Mouse (Mus musculus): ENCODE results near the gene Selenov. TPM values are rescaled to one million over a fixed set of nuclear protein-coding genes. Genes with fewer than 3 reads are reported as not detected.

Gene Selenov
- polyA plus RNA-seq, 1 experiment, result not detected

DNA sequence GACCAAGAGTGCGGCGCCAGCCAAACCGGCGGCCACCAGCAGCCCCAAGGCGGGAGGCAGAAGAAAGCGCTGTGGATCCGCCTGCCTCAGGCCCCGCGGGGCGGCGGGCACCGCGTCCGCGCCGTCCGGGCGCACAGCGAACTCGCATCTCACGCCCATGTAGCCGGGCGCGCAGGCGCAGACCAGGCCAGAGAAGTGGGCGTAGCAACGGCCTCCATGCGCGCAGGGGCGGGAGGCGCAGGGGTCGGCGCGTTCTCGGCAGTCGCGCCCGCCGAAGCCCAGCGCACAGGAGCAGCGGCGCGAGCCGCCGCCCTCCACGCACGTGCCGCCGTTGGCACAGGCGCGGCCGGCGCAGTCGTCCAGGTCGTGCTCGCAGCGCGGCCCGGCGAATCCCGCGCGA, 3.5 kb upstream of the Selenov start:
- Histone ChIP-seq H3K4me3 (no peak overlapping the region), H3K36me3 (ENCODE audit: control insufficient read depth, insufficient read depth) (no peaks in the 10 kb centered on the region), H3K79me2 (ENCODE audit: control insufficient read depth, insufficient read depth) (no peaks in the 10 kb centered on the region), H3K4me2 (ENCODE audit: low read depth) (peak overlapping the region; percentile 2), H3K27me3 (ENCODE audit: control insufficient read depth, insufficient read depth, insufficient read length) (peaks cover 83% of the 10 kb centered on the region), H3ac (ENCODE audit: control insufficient read depth, insufficient read length) (no peak overlapping the region)
- TF ChIP-seq POLR2AphosphoS2 (IDR thresholded peaks at IDR 0.05; ENCODE audit: insufficient read length, low read depth) (no peak), E2F4 (IDR thresholded peaks at IDR 0.05; ENCODE audit: insufficient read depth) (no peak)

DNA sequence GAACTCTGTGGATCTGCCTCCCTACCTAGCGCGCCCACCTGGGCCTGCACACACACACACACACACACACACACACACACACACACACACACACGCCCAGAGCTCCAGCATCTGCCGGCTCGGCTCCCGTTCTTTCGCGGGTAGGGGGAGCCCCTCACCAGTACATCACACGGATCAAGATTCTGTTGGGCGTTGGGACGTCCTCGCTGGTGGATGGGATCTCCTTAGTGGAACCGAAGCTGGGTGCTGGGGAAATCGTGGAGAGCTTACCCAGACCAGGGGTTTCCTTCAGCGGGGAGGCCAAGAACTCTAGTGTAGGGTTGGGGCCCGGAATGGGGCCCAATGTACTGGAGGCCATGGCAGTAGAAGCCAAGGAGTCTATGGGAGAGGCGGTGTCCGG, 821 bp downstream of the Selenov start:
- peaks cover 76% of the 10 kb centered on the region for H3K27me3 ChIP-seq (ENCODE audit: control insufficient read depth, insufficient read depth, insufficient read length)
- no peak overlapping the region for H3K4me2 ChIP-seq (ENCODE audit: low read depth)
- TF ChIP-seq E2F4 (IDR thresholded peaks at IDR 0.05; ENCODE audit: insufficient read depth), result no peak
- no peak for TF ChIP-seq REST (IDR thresholded peaks at IDR 0.05; ENCODE audit: insufficient read depth, insufficient read length)
- TF ChIP-seq TCF3 (IDR thresholded peaks at IDR 0.05; ENCODE audit: insufficient read length, low read depth), result no peak
- no peak for TF ChIP-seq MYOG (IDR thresholded peaks at IDR 0.05; ENCODE audit: control insufficient read depth in 1 of 3, insufficient read depth in 1 of 3, insufficient read length in 2 of 3, low read depth in 2 of 3)
- H3K4me3 ChIP-seq, result no peak overlapping the region
- no peak overlapping the region for H3ac ChIP-seq (ENCODE audit: control insufficient read depth, insufficient read length)
- H3K79me2 ChIP-seq (ENCODE audit: control insufficient read depth, insufficient read depth), result no peaks in the 10 kb centered on the region
- no peaks in the 10 kb centered on the region for H3K36me3 ChIP-seq (ENCODE audit: control insufficient read depth, insufficient read depth)

DNA sequence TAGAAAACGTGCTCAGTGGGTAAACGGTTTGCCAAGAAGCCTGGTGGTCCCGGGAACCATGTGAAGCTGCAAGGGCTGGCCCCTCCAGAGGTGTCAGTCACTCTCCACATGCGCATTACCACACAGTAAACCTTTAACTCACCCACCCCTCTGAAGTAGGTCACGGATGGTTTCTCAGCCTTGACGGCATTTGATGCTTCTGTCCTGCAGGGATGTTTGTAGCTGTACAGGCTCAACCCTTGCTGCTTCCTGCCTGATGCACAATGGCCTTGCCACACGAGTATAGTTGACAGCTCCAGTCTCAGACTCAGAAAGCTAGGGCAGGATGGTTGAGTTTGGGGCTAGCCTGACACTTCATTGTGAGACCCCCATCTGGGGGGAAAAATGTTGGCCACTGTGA, 10.4 kb downstream of the Selenov start:
- H3ac ChIP-seq (ENCODE audit: control insufficient read depth, insufficient read length), result no peak overlapping the region

DNA sequence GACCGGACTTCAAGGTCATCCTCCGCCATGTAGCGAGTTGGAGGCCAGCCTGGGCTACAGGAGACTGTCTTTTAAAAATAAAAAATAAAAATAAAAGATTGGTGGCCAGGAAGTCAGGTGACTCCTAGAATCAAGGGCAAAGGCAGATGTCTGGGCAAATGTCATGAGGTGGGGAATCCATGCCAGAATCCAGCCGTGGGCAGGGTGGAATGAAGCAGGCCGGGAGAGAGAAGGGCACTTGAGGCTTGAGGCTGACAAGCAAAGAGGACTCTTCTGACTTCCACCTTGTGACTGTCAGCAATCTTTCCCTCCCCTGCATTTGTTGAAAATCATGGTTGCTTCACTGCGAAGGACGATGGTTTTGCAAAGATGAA, 12.7 kb downstream of the Selenov start:
- H3K4me3 ChIP-seq, result peak overlapping the region; percentile 26
- H3K4me2 ChIP-seq (ENCODE audit: low read depth), result peak overlapping the region; percentile 59
- TF ChIP-seq CEBPB (IDR thresholded peaks at IDR 0.05; ENCODE audit: insufficient read depth, poor library complexity, severe bottlenecking) (no peak), TCF12 (IDR thresholded peaks at IDR 0.05; ENCODE audit: insufficient read depth, poor library complexity, severe bottlenecking) (no peak), SRF (IDR thresholded peaks at IDR 0.05; ENCODE audit: control insufficient read depth, insufficient read length, low read depth) (no peak), E2F4 (IDR thresholded peaks at IDR 0.05; ENCODE audit: insufficient read depth) (no peak), MYOG (IDR thresholded peaks at IDR 0.05; ENCODE audit: control insufficient read depth in 1 of 3, insufficient read depth in 1 of 3, insufficient read length in 2 of 3, low read depth in 2 of 3) (no peak), POLR2AphosphoS2 (IDR thresholded peaks at IDR 0.05; ENCODE audit: insufficient read length, low read depth) (no peak), MYOD1 (IDR thresholded peaks at IDR 0.05; ENCODE audit: control insufficient read depth in 1 of 3, insufficient read length in 2 of 3, low read depth in 2 of 3) (no peak), MAX (IDR thresholded peaks at IDR 0.05; ENCODE audit: low read depth) (no peak), TCF3 (IDR thresholded peaks at IDR 0.05; ENCODE audit: insufficient read length, low read depth) (no peak), USF1 (IDR thresholded peaks at IDR 0.05; ENCODE audit: low read depth) (no peak), POLR2A (IDR thresholded peaks at IDR 0.05; ENCODE audit: insufficient read length, low read depth) (no peak), REST (IDR thresholded peaks at IDR 0.05; ENCODE audit: insufficient read depth, insufficient read length) (no peak)
- H3ac ChIP-seq (ENCODE audit: control insufficient read depth, insufficient read length), result peak overlapping the region; percentile 61
- no peaks in the 10 kb centered on the region for H3K36me3 ChIP-seq (ENCODE audit: control insufficient read depth, insufficient read depth)
- H3K79me2 ChIP-seq (ENCODE audit: control insufficient read depth, insufficient read depth), result no peaks in the 10 kb centered on the region
- H3K27me3 ChIP-seq (ENCODE audit: control insufficient read depth, insufficient read depth, insufficient read length), result no peaks in the 10 kb centered on the region

More for the DNA sequence above, 10.4 kb downstream of the Selenov start:
- no peak overlapping the region for H3K4me2 ChIP-seq (ENCODE audit: low read depth)
- H3K79me2 ChIP-seq (ENCODE audit: control insufficient read depth, insufficient read depth), result no peaks in the 10 kb centered on the region
- no peak for TF ChIP-seq POLR2A (IDR thresholded peaks at IDR 0.05; ENCODE audit: insufficient read length, low read depth)
- no peak for TF ChIP-seq MYOG (IDR thresholded peaks at IDR 0.05; ENCODE audit: control insufficient read depth in 1 of 3, insufficient read depth in 1 of 3, insufficient read length in 2 of 3, low read depth in 2 of 3)
- TF ChIP-seq CEBPB (IDR thresholded peaks at IDR 0.05; ENCODE audit: insufficient read depth, poor library complexity, severe bottlenecking), result no peak
- TF ChIP-seq TCF3 (IDR thresholded peaks at IDR 0.05; ENCODE audit: insufficient read length, low read depth), result no peak
- TF ChIP-seq POLR2AphosphoS2 (IDR thresholded peaks at IDR 0.05; ENCODE audit: insufficient read length, low read depth), result no peak
- no peak for TF ChIP-seq SRF (IDR thresholded peaks at IDR 0.05; ENCODE audit: control insufficient read depth, insufficient read length, low read depth)
- TF ChIP-seq REST (IDR thresholded peaks at IDR 0.05; ENCODE audit: insufficient read depth, insufficient read length), result no peak
- TF ChIP-seq USF1 (IDR thresholded peaks at IDR 0.05; ENCODE audit: low read depth), result no peak
- no peak for TF ChIP-seq TCF12 (IDR thresholded peaks at IDR 0.05; ENCODE audit: insufficient read depth, poor library complexity, severe bottlenecking)
- no peak for TF ChIP-seq MAX (IDR thresholded peaks at IDR 0.05; ENCODE audit: low read depth)
- TF ChIP-seq MYOD1 (IDR thresholded peaks at IDR 0.05; ENCODE audit: control insufficient read depth in 1 of 3, insufficient read length in 2 of 3, low read depth in 2 of 3), result no peak
- TF ChIP-seq E2F4 (IDR thresholded peaks at IDR 0.05; ENCODE audit: insufficient read depth), result no peak
- H3K36me3 ChIP-seq (ENCODE audit: control insufficient read depth, insufficient read depth), result no peaks in the 10 kb centered on the region
- H3K4me3 ChIP-seq, result no peak overlapping the region
- H3K27me3 ChIP-seq (ENCODE audit: control insufficient read depth, insufficient read depth, insufficient read length), result no peaks in the 10 kb centered on the region

DNA sequence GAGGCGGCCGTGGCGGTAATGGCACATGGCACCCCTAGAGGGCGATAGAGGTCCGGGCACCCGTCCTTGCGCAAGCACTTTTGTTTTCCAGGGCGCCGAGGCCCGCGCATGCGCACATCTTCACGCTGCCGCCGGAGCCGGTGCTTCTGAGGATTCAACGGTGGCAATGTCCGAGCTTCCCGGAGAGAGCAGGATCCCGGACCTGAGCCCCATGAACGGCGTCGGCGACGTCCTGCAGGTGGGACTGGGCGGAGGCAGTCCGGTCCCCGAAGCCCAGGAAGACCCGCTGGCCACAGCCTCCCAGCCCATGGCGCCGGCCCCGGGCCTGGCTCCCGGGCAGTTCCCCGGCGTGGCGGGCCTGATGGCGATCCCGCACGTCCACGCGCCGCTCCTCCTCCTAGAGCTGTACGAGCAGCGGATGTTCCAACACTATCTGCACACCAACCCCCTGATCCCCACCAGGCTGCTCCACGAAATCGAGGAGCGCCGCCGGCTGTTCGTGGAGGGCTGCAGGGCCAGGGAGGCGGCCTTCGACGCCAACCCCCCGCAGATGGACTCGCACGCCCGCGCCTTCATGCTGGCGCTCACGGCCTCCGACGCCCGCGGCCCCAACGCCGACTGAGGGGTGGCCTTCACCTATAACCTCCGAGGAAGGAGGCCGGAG, 13.2 kb downstream of the Selenov start, which contains the start of gene Eid2b:
TSS of gene Eid2b (plus strand) at position 125 of the 664 bp plus-strand sequence.
- no peaks in the 10 kb centered on the region for H3K79me2 ChIP-seq (ENCODE audit: control insufficient read depth, insufficient read depth)
- TF ChIP-seq TCF12 (IDR thresholded peaks at IDR 0.05; ENCODE audit: insufficient read depth, poor library complexity, severe bottlenecking) (no peak), TCF3 (IDR thresholded peaks at IDR 0.05; ENCODE audit: insufficient read length, low read depth) (no peak), POLR2AphosphoS2 (IDR thresholded peaks at IDR 0.05; ENCODE audit: insufficient read length, low read depth) (peak; percentile 72), E2F4 (IDR thresholded peaks at IDR 0.05; ENCODE audit: insufficient read depth) (no peak), CEBPB (IDR thresholded peaks at IDR 0.05; ENCODE audit: insufficient read depth, poor library complexity, severe bottlenecking) (peak; percentile 86), MYOD1 (IDR thresholded peaks at IDR 0.05; ENCODE audit: control insufficient read depth in 1 of 3, insufficient read length in 2 of 3, low read depth in 2 of 3) (no peak), POLR2A (IDR thresholded peaks at IDR 0.05; ENCODE audit: insufficient read length, low read depth) (peak; percentile 68), MAX (IDR thresholded peaks at IDR 0.05; ENCODE audit: low read depth) (no peak), MYOG (IDR thresholded peaks at IDR 0.05; ENCODE audit: control insufficient read depth in 1 of 3, insufficient read depth in 1 of 3, insufficient read length in 2 of 3, low read depth in 2 of 3) (no peak), SRF (IDR thresholded peaks at IDR 0.05; ENCODE audit: control insufficient read depth, insufficient read length, low read depth) (no peak), USF1 (IDR thresholded peaks at IDR 0.05; ENCODE audit: low read depth) (no peak), REST (IDR thresholded peaks at IDR 0.05; ENCODE audit: insufficient read depth, insufficient read length) (no peak)
- peak within 1 kb of the TSS; percentile 59 for H3K4me2 ChIP-seq (ENCODE audit: low read depth)
- H3K36me3 ChIP-seq (ENCODE audit: control insufficient read depth, insufficient read depth), result no peaks in the 10 kb centered on the region
- H3K4me3 ChIP-seq, result peak within 1 kb of the TSS; percentile 26
- H3ac ChIP-seq (ENCODE audit: control insufficient read depth, insufficient read length), result peak within 1 kb of the TSS; percentile 61
- no peaks in the 10 kb centered on the region for H3K27me3 ChIP-seq (ENCODE audit: control insufficient read depth, insufficient read depth, insufficient read length)
